Mouse (Mus musculus): ENCODE data around the gene Hypk. TPM values are rescaled to one million over a fixed set of nuclear protein-coding genes. Genes with fewer than 3 reads are reported as not detected.

The Hypk gene
- polyA plus RNA-seq, 1 experiment from 2014 or later: 143 TPM

GRCm38 (mm10) chr2:121439746-121440145 lies 13.3 kb upstream of the Hypk start:
- no peak for DNase-seq (ENCODE audit: low spot score)
- peaks cover 54% of the 10 kb centered on the region for H3K36me3 ChIP-seq (replicated peaks)

GRCm38 (mm10) chr2:121440834-121441605 lies 12.1 kb upstream of the Hypk start:
- peaks cover 19% of the 10 kb centered on the region for H3K4me1 ChIP-seq
- peaks cover 41% of the 10 kb centered on the region for H3K36me3 ChIP-seq (replicated peaks)
- WGBS: 58% methylated on average over 5 of the region's 5 CpGs
- H3K4me3 ChIP-seq: peak overlapping the region; percentile 67; the same call in 1 of the 2 replicates
- H3K27me3 ChIP-seq (replicated peaks; ENCODE audit: low read depth, poor library complexity, severe bottlenecking): peaks cover 24% of the 10 kb centered on the region
- no peak for DNase-seq (ENCODE audit: low spot score)
- no peaks in the 10 kb centered on the region for H3K9me3 ChIP-seq
- H3K27ac ChIP-seq (replicated peaks): no peak overlapping the region

More at GRCm38 (mm10) chr2:121439746-121440145, 13.3 kb upstream of the Hypk start:
- no peak overlapping the region for H3K4me3 ChIP-seq
- H3K4me1 ChIP-seq: peaks cover 19% of the 10 kb centered on the region
- H3K27me3 ChIP-seq (replicated peaks; ENCODE audit: low read depth, poor library complexity, severe bottlenecking): peaks cover 24% of the 10 kb centered on the region
- H3K27ac ChIP-seq (replicated peaks): no peak overlapping the region
- WGBS: 79% methylated on average over 4 of the region's 4 CpGs
- no peaks in the 10 kb centered on the region for H3K9me3 ChIP-seq

GRCm38 (mm10) chr2:121441800-121442199 lies 11.3 kb upstream of the Hypk start:
- no peak for DNase-seq (ENCODE audit: low spot score)
- peaks cover 19% of the 10 kb centered on the region for H3K4me1 ChIP-seq
- no peak overlapping the region; the same call in 1 of the 2 replicates for H3K27ac ChIP-seq (replicated peaks)
- peaks cover 24% of the 10 kb centered on the region for H3K27me3 ChIP-seq (replicated peaks; ENCODE audit: low read depth, poor library complexity, severe bottlenecking)
- H3K9me3 ChIP-seq: no peaks in the 10 kb centered on the region
- peaks cover 35% of the 10 kb centered on the region for H3K36me3 ChIP-seq (replicated peaks)
- peak overlapping the region; percentile 67 for H3K4me3 ChIP-seq
- WGBS: 8% methylated on average over 11 of the region's 11 CpGs

GRCm38 (mm10) chr2:121442259-121443067 lies 10.6 kb upstream of the Hypk start:
- Histone ChIP-seq H3K9me3 (no peaks in the 10 kb centered on the region), H3K27ac (replicated peaks) (peak overlapping the region; percentile 51), H3K36me3 (replicated peaks) (peaks cover 28% of the 10 kb centered on the region), H3K4me1 (peaks cover 19% of the 10 kb centered on the region), H3K27me3 (replicated peaks; ENCODE audit: low read depth, poor library complexity, severe bottlenecking) (peaks cover 24% of the 10 kb centered on the region), H3K4me3 (peak overlapping the region; percentile 67)
- 2% methylated on average over 30 of the region's 30 CpGs for WGBS
- peak; percentile 79 for DNase-seq (ENCODE audit: low spot score)

GRCm38 (mm10) chr2:121443068-121443349 lies 10.1 kb upstream of the Hypk start:
- H3K27ac ChIP-seq (replicated peaks): no peak overlapping the region
- H3K4me1 ChIP-seq: peaks cover 25% of the 10 kb centered on the region
- DNase-seq (ENCODE audit: low spot score): no peak
- peaks cover 24% of the 10 kb centered on the region for H3K27me3 ChIP-seq (replicated peaks; ENCODE audit: low read depth, poor library complexity, severe bottlenecking)
- H3K9me3 ChIP-seq: no peaks in the 10 kb centered on the region
- WGBS: 21% methylated on average over 8 of the region's 8 CpGs
- H3K36me3 ChIP-seq (replicated peaks): peaks cover 22% of the 10 kb centered on the region
- H3K4me3 ChIP-seq: peak overlapping the region; percentile 67

GRCm38 (mm10) chr2:121444178-121444577 lies 8.9 kb upstream of the Hypk start, which contains the start of gene Ell3:
Ell3 (minus strand) TSS chr2:121444278.
- 87% methylated on average over 1 of the region's 1 CpGs for WGBS
- DNase-seq (ENCODE audit: low spot score): no peak
- H3K9me3 ChIP-seq: no peaks in the 10 kb centered on the region
- H3K4me3 ChIP-seq: peak within 1 kb of the TSS; percentile 67; the same call in 1 of the 2 replicates
- peaks cover 11% of the 10 kb centered on the region for H3K36me3 ChIP-seq (replicated peaks)
- H3K4me1 ChIP-seq: peaks cover 30% of the 10 kb centered on the region
- H3K27me3 ChIP-seq (replicated peaks; ENCODE audit: low read depth, poor library complexity, severe bottlenecking): peaks cover 24% of the 10 kb centered on the region
- H3K27ac ChIP-seq (replicated peaks): no peak within 1 kb of the TSS

- H3K4me1 ChIP-seq: peaks cover 31% of the 10 kb centered on the region
- peaks cover 1% of the 10 kb centered on the region for H3K36me3 ChIP-seq (replicated peaks)
- no peaks in the 10 kb centered on the region for H3K9me3 ChIP-seq
- no peak for DNase-seq (ENCODE audit: low spot score)
- no peak overlapping the region for H3K4me3 ChIP-seq
- WGBS: 86% methylated on average over 3 of the region's 3 CpGs
- peaks cover 24% of the 10 kb centered on the region for H3K27me3 ChIP-seq (replicated peaks; ENCODE audit: low read depth, poor library complexity, severe bottlenecking)
- H3K27ac ChIP-seq (replicated peaks): no peak overlapping the region
Measured at GRCm38 (mm10) chr2:121445117-121445516, 8.0 kb upstream of the Hypk start.

GRCm38 (mm10) chr2:121446506-121446905 lies 6.6 kb upstream of the Hypk start:
- H3K9me3 ChIP-seq: no peaks in the 10 kb centered on the region
- H3K4me1 ChIP-seq: peaks cover 44% of the 10 kb centered on the region
- H3K4me3 ChIP-seq: no peak overlapping the region
- peaks cover 11% of the 10 kb centered on the region for H3K36me3 ChIP-seq (replicated peaks)
- WGBS: 77% methylated on average over 4 of the region's 4 CpGs
- peaks cover 15% of the 10 kb centered on the region for H3K27me3 ChIP-seq (replicated peaks; ENCODE audit: low read depth, poor library complexity, severe bottlenecking)
- DNase-seq (ENCODE audit: low spot score): no peak
- H3K27ac ChIP-seq (replicated peaks): no peak overlapping the region

GRCm38 (mm10) chr2:121447006-121447405 lies 6.1 kb upstream of the Hypk start:
- H3K4me1 ChIP-seq: peaks cover 40% of the 10 kb centered on the region
- 90% methylated on average over 3 of the region's 3 CpGs for WGBS
- H3K27me3 ChIP-seq (replicated peaks; ENCODE audit: low read depth, poor library complexity, severe bottlenecking): peaks cover 10% of the 10 kb centered on the region
- H3K36me3 ChIP-seq (replicated peaks): peaks cover 14% of the 10 kb centered on the region
- DNase-seq (ENCODE audit: low spot score): no peak
- H3K27ac ChIP-seq (replicated peaks): no peak overlapping the region
- H3K9me3 ChIP-seq: no peaks in the 10 kb centered on the region
- H3K4me3 ChIP-seq: no peak overlapping the region

GRCm38 (mm10) chr2:121448136-121448535 lies 5.0 kb upstream of the Hypk start:
- Histone ChIP-seq H3K27me3 (replicated peaks; ENCODE audit: low read depth, poor library complexity, severe bottlenecking) (no peaks in the 10 kb centered on the region), H3K27ac (replicated peaks) (peak overlapping the region; percentile 81), H3K4me3 (peak overlapping the region; percentile 100), H3K36me3 (replicated peaks) (peaks cover 25% of the 10 kb centered on the region), H3K9me3 (no peaks in the 10 kb centered on the region), H3K4me1 (peaks cover 32% of the 10 kb centered on the region)
- DNase-seq (ENCODE audit: low spot score): peak; percentile 50
- 15% methylated on average over 9 of the region's 9 CpGs for WGBS

GRCm38 (mm10) chr2:121448739-121449535 lies 4.2 kb upstream of the Hypk start, which contains the start of gene Serf2:
Serf2 (plus strand) TSS chr2:121449195.
- Histone ChIP-seq H3K4me3 (peak within 1 kb of the TSS; percentile 100), H3K27me3 (replicated peaks; ENCODE audit: low read depth, poor library complexity, severe bottlenecking) (no peaks in the 10 kb centered on the region), H3K27ac (replicated peaks) (peak within 1 kb of the TSS; percentile 96), H3K4me1 (peaks cover 34% of the 10 kb centered on the region), H3K9me3 (no peaks in the 10 kb centered on the region), H3K36me3 (replicated peaks) (peaks cover 33% of the 10 kb centered on the region)
- peak; percentile 100 for DNase-seq (ENCODE audit: low spot score)
- WGBS: 1% methylated on average over 73 of the region's 74 CpGs

- Histone ChIP-seq H3K27ac (replicated peaks) (peak overlapping the region; percentile 96), H3K4me1 (peaks cover 34% of the 10 kb centered on the region), H3K27me3 (replicated peaks; ENCODE audit: low read depth, poor library complexity, severe bottlenecking) (no peaks in the 10 kb centered on the region), H3K9me3 (no peaks in the 10 kb centered on the region), H3K36me3 (replicated peaks) (peaks cover 40% of the 10 kb centered on the region), H3K4me3 (peak overlapping the region; percentile 100)
- no peak for DNase-seq (ENCODE audit: low spot score)
- WGBS: under 1% methylated on average over 53 of the region's 54 CpGs
Measured at GRCm38 (mm10) chr2:121449545-121450011, 3.5 kb upstream of the Hypk start.
